Mouse (Mus musculus): ENCODE measurements at regions not wholly inside any gene's neighbourhood (a gene's known extent, or its start where the extent isn't known, plus 50 kb on each side); places are given as distances from the start of the nearest gene placed in this dataset.
A peak's percentile ranks its signal among the peaks of the same experiment; 100 is the strongest.

- no peak for DNase-seq (ENCODE audit: low read depth)
Measured at GRCm38 (mm10) chr2:129952486-129952885, 59.7 kb upstream of the Tgm3 start.

- no peak for DNase-seq (ENCODE audit: low read depth)
Measured at GRCm38 (mm10) chr2:129955260-129955691, 56.9 kb upstream of the Tgm3 start.

- DNase-seq (ENCODE audit: low read depth) = no peak
Measured at GRCm38 (mm10) chr2:129958120-129958519, 54.0 kb upstream of the Tgm3 start.

GRCm38 (mm10) chr2:129960364-129960763 is 51.8 kb upstream of the Tgm3 start:
- peak; percentile 88 for DNase-seq (ENCODE audit: low read depth)

GRCm38 (mm10) chr2:129961522-129961921 is 50.6 kb upstream of the Tgm3 start:
- peak; percentile 31 for DNase-seq (ENCODE audit: low read depth)
